Mouse (Mus musculus) left cerebral cortex, adult 9 months (tissue): ENCODE data around the gene Pde4d.

ENCODE experiments used
- DNase-seq, 2 experiments: peaks; one replicate each; pipeline ENCODE4 v3.0.0; 2022; ENCODE audit warnings: low spot score in 2 of 2

Pde4d gene

GRCm38 (mm10) chr13:109821725-109822412 is 1372.1 kb downstream of the Pde4d start:
- no peak for DNase-seq

GRCm38 (mm10) chr13:109822413-109823298 is 1372.9 kb downstream of the Pde4d start:
- peak; percentile 85 to 95 for DNase-seq

GRCm38 (mm10) chr13:109823307-109824031 is 1373.7 kb downstream of the Pde4d start:
- DNase-seq = peak in 1 of 2 experiments; percentile 16

GRCm38 (mm10) chr13:109825891-109826290 is 1376.1 kb downstream of the Pde4d start:
- DNase-seq = no peak

- DNase-seq = no peak
Observed at GRCm38 (mm10) chr13:109827341-109827740, 1377.6 kb downstream of the Pde4d start.

GRCm38 (mm10) chr13:109827909-109828308 is 1378.2 kb downstream of the Pde4d start:
- no peak for DNase-seq

- no peak for DNase-seq
Observed at GRCm38 (mm10) chr13:109829444-109829843, 1379.7 kb downstream of the Pde4d start.

GRCm38 (mm10) chr13:109834935-109835334 is 1385.2 kb downstream of the Pde4d start:
- no peak for DNase-seq

- DNase-seq = no peak
Observed at GRCm38 (mm10) chr13:109837453-109837852, 1387.7 kb downstream of the Pde4d start.

GRCm38 (mm10) chr13:109837921-109838320 is 1388.2 kb downstream of the Pde4d start:
- no peak for DNase-seq

GRCm38 (mm10) chr13:109840251-109840650 is 1390.5 kb downstream of the Pde4d start:
- DNase-seq = no peak

- no peak for DNase-seq
Observed at GRCm38 (mm10) chr13:109841140-109841822, 1391.5 kb downstream of the Pde4d start.

- no peak for DNase-seq
Observed at GRCm38 (mm10) chr13:109842982-109843381, 1393.2 kb downstream of the Pde4d start.

GRCm38 (mm10) chr13:109844828-109845227 is 1395.1 kb downstream of the Pde4d start:
- no peak for DNase-seq

GRCm38 (mm10) chr13:109863826-109864225 is 1414.1 kb downstream of the Pde4d start:
- DNase-seq = no peak

- no peak for DNase-seq
Observed at GRCm38 (mm10) chr13:109864311-109864710, 1414.6 kb downstream of the Pde4d start.

- DNase-seq = no peak
Observed at GRCm38 (mm10) chr13:109880392-109880791, 1430.6 kb downstream of the Pde4d start.

- no peak for DNase-seq
Observed at GRCm38 (mm10) chr13:109881161-109881857, 1431.6 kb downstream of the Pde4d start.

GRCm38 (mm10) chr13:109883636-109884035 is 1433.9 kb downstream of the Pde4d start:
- DNase-seq = no peak

GRCm38 (mm10) chr13:109884812-109885211 is 1435.1 kb downstream of the Pde4d start:
- DNase-seq = no peak

- DNase-seq = no peak
Observed at GRCm38 (mm10) chr13:109888293-109888692, 1438.5 kb downstream of the Pde4d start.
